10 mouse cellular contexts compared by ENCODE assay signal in the genomic region with DNA sequence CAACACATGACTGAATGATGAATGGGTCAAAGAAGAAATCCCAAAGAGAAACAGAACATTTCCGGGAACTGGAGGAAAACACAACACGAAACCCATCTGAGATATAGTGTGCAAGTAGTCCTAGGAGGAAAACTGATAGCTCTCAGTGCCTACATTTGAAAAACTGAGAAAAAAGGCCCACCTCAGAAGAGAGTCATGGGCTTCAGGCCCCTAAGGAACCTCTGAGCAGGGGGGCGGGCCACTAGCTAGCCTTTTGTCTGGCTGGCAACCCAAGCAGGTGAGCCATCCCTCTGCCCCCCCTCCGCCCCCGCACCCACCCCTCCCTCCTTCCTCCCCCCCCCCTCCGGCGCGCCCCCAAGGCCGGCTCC. TPM values are rescaled to one million over a fixed set of nuclear protein-coding genes. Genes with fewer than 3 reads are reported as not detected.
DNase-seq lines count a peak whose midpoint lies in the region; ATAC-seq and TF ChIP-seq lines count a peak whose summit lies in the region.
"Had no signal": no experiment of that assay in that cellular context is flagged by ENCODE, and none has a peak within 500 bp of the region (broad histone marks: within the 10 kb centered on the region; RNA-seq: fewer than 3 reads in every experiment).

No protein-coding gene starts in this region.

- ATAC-seq in forebrain, embryonic 11.5 days (replicated peaks; ENCODE audit: low FRiP score) = peak; percentile 55
- peak; percentile 57 for ATAC-seq in neural tube, embryonic 13.5 days (ENCODE audit: low read depth)

- no peaks in the 10 kb centered on the region for H3K9me3 ChIP-seq in forebrain, embryonic 11.5 days (ENCODE audit: control insufficient read depth, low read length)
- H3K9me3 ChIP-seq in limb, embryonic 10.5 days (replicated peaks) = no peaks in the 10 kb centered on the region
- H3K9me3 ChIP-seq in neural tube, embryonic 13.5 days = no peaks in the 10 kb centered on the region

- intact Hi-C loops in left cerebral cortex, adult 2 months (cut with DNase I) = loop anchor here (5.0 kb wide), 1 partner anchor 55 kb away; no protein-coding TSS in a partner anchor
- intact Hi-C loops in left cerebral cortex, postnatal 10 days (cut with DNase I) = no loop called here

- H3K4me1 ChIP-seq in forebrain, embryonic 11.5 days (replicated peaks; ENCODE audit: control insufficient read depth, insufficient read depth, low read length) = no peaks in the 10 kb centered on the region
- no peaks in the 10 kb centered on the region for H3K4me1 ChIP-seq in limb, embryonic 10.5 days
- H3K4me1 ChIP-seq in neural tube, embryonic 13.5 days (replicated peaks) = 0 out of 2 replicates have a peak, but pooled peaks cover 4% of the 10 kb centered on the region

- no peak overlapping the region; the same call in 1 of the 2 replicates for H3K27ac ChIP-seq in left cerebral cortex, adult 2 months
- no peak overlapping the region for H3K27ac ChIP-seq in forebrain, embryonic 11.5 days (ENCODE audit: low read depth, low read length)
- H3K27ac ChIP-seq in limb, embryonic 10.5 days = peak overlapping the region; percentile 90
- H3K27ac ChIP-seq in neural tube, embryonic 13.5 days (replicated peaks) = peak overlapping the region; percentile 90

- H3K9ac ChIP-seq in forebrain, embryonic 11.5 days (ENCODE audit: low read length) = no peak overlapping the region; the same call in 1 of the 2 replicates
- peak overlapping the region; percentile 87 for H3K9ac ChIP-seq in neural tube, embryonic 13.5 days

- no peaks in the 10 kb centered on the region for H3K27me3 ChIP-seq in forebrain, embryonic 11.5 days (ENCODE audit: control insufficient read depth, insufficient read depth, low read length)
- H3K27me3 ChIP-seq in limb, embryonic 10.5 days (ENCODE audit: low read depth, poor library complexity, severe bottlenecking) = 0 out of 2 replicates have a peak, but pooled peaks cover 7% of the 10 kb centered on the region
- no peaks in the 10 kb centered on the region for H3K27me3 ChIP-seq in neural tube, embryonic 13.5 days

- TF ChIP-seq CTCF in left cerebral cortex, adult 2 months (IDR thresholded peaks at IDR 0.05) = no peak

- peak overlapping the region; percentile 56 for H3K4me2 ChIP-seq in forebrain, embryonic 11.5 days (ENCODE audit: low read depth, low read length, severe bottlenecking)
- H3K4me2 ChIP-seq in neural tube, embryonic 13.5 days = peak overlapping the region; percentile 64

- H3K36me3 ChIP-seq in forebrain, embryonic 11.5 days (ENCODE audit: control insufficient read depth, insufficient read depth, low read length) = no peaks in the 10 kb centered on the region
- H3K36me3 ChIP-seq in limb, embryonic 10.5 days = peaks cover 4% of the 10 kb centered on the region; the same call in 1 of the 2 replicates
- H3K36me3 ChIP-seq in neural tube, embryonic 13.5 days = peaks cover 8% of the 10 kb centered on the region; the same call in 1 of the 2 replicates

- WGBS in forebrain, embryonic 11.5 days = 46% methylated on average over 3 of the region's 9 CpGs
- WGBS in limb, embryonic 10.5 days = 54% methylated on average over 3 of the region's 9 CpGs
- WGBS in neural tube, embryonic 13.5 days = 50% methylated on average over 4 of the region's 9 CpGs

- DNase-seq in left cerebral cortex, adult 2 months (ENCODE audit: extremely low spot score in 1 of 2, low spot score in 2 of 2) = no peak
- DNase-seq in left cerebral cortex, postnatal 10 days (ENCODE audit: extremely low spot score in 1 of 2, low spot score in 2 of 2) = no peak
- no peak for DNase-seq in forebrain, embryonic 11.5 days (ENCODE audit: low spot score)
- no peak for DNase-seq in limb, embryonic 10.5 days (ENCODE audit: low spot score)
- no peak for DNase-seq in cerebellum, adult 11-12 months
- DNase-seq in adrenal gland, postnatal 14 days = no peak
- no peak for DNase-seq in gastrocnemius, postnatal 10 days

- H3K4me3 ChIP-seq in left cerebral cortex, adult 2 months = peak overlapping the region; percentile 58
- peak overlapping the region; percentile 46 for H3K4me3 ChIP-seq in forebrain, embryonic 11.5 days (ENCODE audit: low read depth, low read length)
- H3K4me3 ChIP-seq in limb, embryonic 10.5 days = peak overlapping the region; percentile 61
- H3K4me3 ChIP-seq in neural tube, embryonic 13.5 days = peak overlapping the region; percentile 62
- H3K4me3 ChIP-seq: erythroblast, embryonic 14.5 days had no signal

RNA-seq across cellular contexts. Expression of a gene that starts 0.2 kb away (rescaled TPM):
- total RNA-seq in left cerebral cortex, adult 2 months (2021) = 10 to 100 TPM; 31.4 to 35.0 TPM
- 10 to 100 TPM; 22.7 to 25.5 TPM for total RNA-seq in left cerebral cortex, postnatal 10 days (2021)
- polyA plus RNA-seq in forebrain, embryonic 11.5 days (2014; fragmentation: Nextera tagmentation; extraction: Ambion mirVana) = 6.3 and 7.1 TPM in 2 replicates
- polyA plus RNA-seq in limb, embryonic 10.5 days (2016; fragmentation: Nextera tagmentation; extraction: Ambion mirVana) = 3.8 and 5.7 TPM in 2 replicates
- polyA plus RNA-seq in neural tube, embryonic 13.5 days (2015; fragmentation: Nextera tagmentation; extraction: Ambion mirVana) = 17.5 and 20.7 TPM in 2 replicates
- 7.9 and 8.0 TPM in 2 replicates for total RNA-seq in adrenal gland, postnatal 14 days (2021)
- total RNA-seq in gastrocnemius, postnatal 10 days (2021) = 1 to 10 TPM; 1.7 TPM
- polyA plus RNA-seq: erythroblast, embryonic 14.5 days had no signal

RNA-seq across cellular contexts. Expression of a gene that starts 17.9 kb away (rescaled TPM):
- total RNA-seq in left cerebral cortex, adult 2 months (2021) = not detected
- total RNA-seq in left cerebral cortex, postnatal 10 days (2021) = not detected
- not detected in 2 replicates for polyA plus RNA-seq in forebrain, embryonic 11.5 days (2014; fragmentation: Nextera tagmentation; extraction: Ambion mirVana)
- not detected in 2 replicates for polyA plus RNA-seq in limb, embryonic 10.5 days (2016; fragmentation: Nextera tagmentation; extraction: Ambion mirVana)
- not detected in 2 replicates for polyA plus RNA-seq in neural tube, embryonic 13.5 days (2015; fragmentation: Nextera tagmentation; extraction: Ambion mirVana)
- total RNA-seq in adrenal gland, postnatal 14 days (2021) = not detected in 2 replicates
- total RNA-seq in gastrocnemius, postnatal 10 days (2021) = not detected
- total RNA-seq: left cerebral cortex, postnatal 36 days had no signal
- polyA plus RNA-seq: erythroblast, embryonic 14.5 days had no signal

RNA-seq across cellular contexts. Expression of a gene that starts 48.2 kb away (rescaled TPM):
- total RNA-seq in left cerebral cortex, adult 2 months (2021) = not detected
- total RNA-seq in left cerebral cortex, postnatal 10 days (2021) = not detected
- not detected in 2 replicates for polyA plus RNA-seq in forebrain, embryonic 11.5 days (2014; fragmentation: Nextera tagmentation; extraction: Ambion mirVana)
- polyA plus RNA-seq in limb, embryonic 10.5 days (2016; fragmentation: Nextera tagmentation; extraction: Ambion mirVana) = not detected in 2 replicates
- not detected in 2 replicates for polyA plus RNA-seq in neural tube, embryonic 13.5 days (2015; fragmentation: Nextera tagmentation; extraction: Ambion mirVana)
- total RNA-seq in adrenal gland, postnatal 14 days (2021) = not detected in 2 replicates
- not detected for total RNA-seq in gastrocnemius, postnatal 10 days (2021)
- total RNA-seq: left cerebral cortex, postnatal 36 days had no signal
- polyA plus RNA-seq: erythroblast, embryonic 14.5 days had no signal

Comparison
In these comparisons a context has a peak if more than half of its experiments do, and no peak if none do; other contexts are left out.
1. H3K27ac ChIP-seq: peak in limb, embryonic 10.5 days (single experiment) and neural tube, embryonic 13.5 days (single experiment); none in left cerebral cortex, adult 2 months (single experiment) and forebrain, embryonic 11.5 days (single experiment).
2. Peak in every context shown above with its lines, with median percentiles within 50 percentile points of each other: H3K4me3 ChIP-seq.